Mouse (Mus musculus) lung, postnatal 0 days (tissue): Measurements from ENCODE around the gene Slc39a10. TPM values are rescaled to one million over a fixed set of nuclear protein-coding genes. Genes with fewer than 3 reads are reported as not detected.

Experiments
- ATAC-seq: fragments of 200-750 bp; cut with Nextera tagmentation; 2 replicates; pipeline ENCODE4 v1.8.0; 2017; ENCODE audit warnings: moderate library complexity
- DNase-seq: peaks from one replicate; pipeline ENCODE4 v3.0.0-alpha.2; 2016; ENCODE audit warnings: low spot score
- H3K27ac ChIP-seq: fragments of 300-500 bp; sonication (generic); 2 replicates; pipeline ENCODE4 v1.5.1; 2014; ENCODE audit warnings: antibody characterized with exemption, mild to moderate bottlenecking, low read length, mixed read lengths
- H3K27me3 ChIP-seq: fragments of 300-500 bp; sonication (generic); replicated peaks from 2 replicates; pipeline ENCODE4 v1.6.1; 2014; ENCODE audit warnings: low read length, mixed read lengths; ENCODE audit not compliant: insufficient read depth
- H3K36me3 ChIP-seq: fragments of 300-500 bp; sonication (generic); 2 replicates; pipeline ENCODE4 v1.6.1; 2014; ENCODE audit warnings: low read length, mixed read lengths; ENCODE audit not compliant: insufficient read depth
- H3K4me1 ChIP-seq: fragments of 300-500 bp; sonication (generic); 2 replicates; pipeline ENCODE4 v1.6.1; 2014; ENCODE audit warnings: antibody characterized with exemption, low read depth, low read length, mixed read lengths; ENCODE audit not compliant: insufficient read depth
- H3K4me2 ChIP-seq: fragments of 300-500 bp; sonication (generic); replicated peaks from 2 replicates; pipeline ENCODE4 v1.6.1; 2014; ENCODE audit warnings: low read depth, mild to moderate bottlenecking, low read length, moderate library complexity, mixed read lengths
- H3K4me3 ChIP-seq: fragments of 300-500 bp; sonication (generic); 2 replicates; pipeline ENCODE4 v1.5.1; 2014; ENCODE audit warnings: low read depth, low read length
- H3K9ac ChIP-seq: fragments of 300-500 bp; sonication (generic); replicated peaks from 2 replicates; pipeline ENCODE4 v1.6.1; 2014; ENCODE audit warnings: low read depth, mild to moderate bottlenecking
- H3K9me3 ChIP-seq: fragments of 300-500 bp; sonication (generic); 2 replicates; pipeline ENCODE4 v1.6.1; 2016; ENCODE audit warnings: low read length, mixed read lengths
- CTCF ChIP-seq: IDR thresholded peaks from 2 replicates; pipeline ENCODE4 v1.5.1; 2016; ENCODE audit warnings: antibody characterized with exemption, mild to moderate bottlenecking
- EP300 ChIP-seq: IDR thresholded peaks from 2 replicates; pipeline ENCODE4 v1.6.1; 2016; ENCODE audit warnings: antibody characterized with exemption, mild to moderate bottlenecking, control low read depth
- WGBS: fragments of 180-500 bp; shearing (Covaris S2); extraction: QIAGEN DNeasy Blood & Tissue Kit; methylation state at CpG from one replicate; pipeline ENCODE4 v1.1.7; 2014; 5-methylcytosine and 5-hydroxymethylcytosine counted together
- polyA plus RNA-seq: library from polyadenylated mRNA; unstranded; fragments of >200 nt; fragmentation: Nextera tagmentation; extraction: Ambion mirVana; gene quantifications from 2 replicates; pipeline ENCODE4 v1.2.1, GENCODE M21; 2015

The Slc39a10 gene
- polyA plus RNA-seq, 1 experiment from 2014 or later: 15.9 TPM

DNA sequence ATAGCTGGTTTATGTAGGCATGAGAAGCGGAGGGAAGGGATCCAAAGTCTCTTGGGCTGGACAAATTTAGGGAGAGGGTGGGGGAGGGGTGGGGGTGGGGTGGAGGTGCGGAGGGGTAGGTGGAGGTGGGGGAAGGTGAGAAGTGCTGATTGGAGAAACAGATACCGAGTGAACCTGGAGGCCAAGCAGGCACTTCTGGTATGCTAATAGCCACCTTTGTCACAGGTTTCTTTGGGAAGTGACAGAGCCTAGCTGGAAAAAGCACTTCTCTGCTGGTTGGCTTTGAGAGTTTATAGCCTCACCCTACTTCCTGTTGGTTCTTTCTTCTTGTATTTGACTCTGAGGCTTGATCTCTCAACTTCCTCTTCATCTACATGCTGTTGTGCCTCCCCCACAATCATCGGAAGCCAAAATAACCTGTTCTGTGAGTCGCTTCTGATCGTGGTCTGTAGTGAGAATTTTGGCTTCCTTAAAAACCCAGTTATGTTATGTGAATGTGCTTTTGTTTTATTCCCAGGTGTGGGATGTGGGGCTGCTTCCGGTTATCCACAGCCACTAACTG lies 1.7 kb upstream of the Slc39a10 start:
- WGBS: 21% methylated on average over 7 of the region's 7 CpGs
- Histone ChIP-seq H3K4me2 (peak overlapping the region; percentile 14; the same call in 1 of the 2 replicates), H3K27me3 (no peaks in the 10 kb centered on the region), H3K27ac (no peak overlapping the region), H3K4me3 (no peak overlapping the region), H3K36me3 (no peaks in the 10 kb centered on the region), H3K9ac (no peak overlapping the region), H3K9me3 (no peaks in the 10 kb centered on the region), H3K4me1 (peaks cover 4% of the 10 kb centered on the region; the same call in 1 of the 2 replicates)
- ATAC-seq (no peak; the same call in 1 of the 2 replicates), DNase-seq (peak; percentile 27)
- no peak for TF ChIP-seq EP300
- no peak for TF ChIP-seq CTCF

DNA sequence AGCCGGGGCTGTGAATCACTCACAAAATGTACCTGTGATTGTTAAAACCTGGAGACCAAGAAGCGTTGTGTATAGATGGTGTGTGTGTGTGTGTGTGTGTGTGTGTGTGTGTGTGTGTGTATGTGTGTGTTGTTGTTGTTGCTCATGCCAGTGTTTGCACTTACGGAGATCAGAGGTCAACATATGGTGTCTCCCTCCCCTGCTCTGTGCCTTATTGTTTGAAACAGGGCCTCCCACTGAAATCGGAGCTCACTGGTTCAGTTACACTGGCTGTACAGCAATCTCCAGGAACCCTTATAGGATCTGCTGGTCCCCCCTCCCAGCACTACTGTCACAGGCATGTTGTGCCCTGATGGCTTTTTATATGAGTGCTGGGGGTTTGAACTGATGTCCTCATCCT lies 3.9 kb downstream of the Slc39a10 start:
- Histone ChIP-seq H3K36me3 (no peaks in the 10 kb centered on the region), H3K4me1 (no peaks in the 10 kb centered on the region), H3K4me2 (no peak overlapping the region), H3K9me3 (no peaks in the 10 kb centered on the region), H3K4me3 (no peak overlapping the region), H3K9ac (no peak overlapping the region), H3K27me3 (no peaks in the 10 kb centered on the region), H3K27ac (no peak overlapping the region)
- no peak for TF ChIP-seq EP300
- no peak for TF ChIP-seq CTCF
- ATAC-seq (no peak), DNase-seq (no peak)
- WGBS: 26% methylated on average over 4 of the region's 4 CpGs

DNA sequence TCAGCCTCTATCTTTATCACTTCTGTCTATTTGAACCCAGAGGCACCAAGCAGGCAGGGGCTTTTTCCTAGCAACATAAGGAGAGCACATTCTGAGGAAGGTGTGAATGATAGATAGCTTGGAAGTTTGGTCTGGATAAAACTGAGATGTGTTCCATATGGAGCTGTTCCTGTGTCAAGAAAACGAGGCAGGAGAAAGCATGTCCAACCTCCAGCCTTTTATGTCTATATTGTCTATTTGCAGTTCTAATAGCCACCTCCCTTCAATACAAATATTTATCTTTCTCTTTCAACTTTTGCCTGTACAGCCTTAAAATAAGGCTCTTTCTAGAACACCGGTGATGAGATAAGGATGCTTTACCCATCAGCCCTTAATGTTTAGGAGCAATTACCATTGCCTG lies 4.3 kb downstream of the Slc39a10 start:
- Histone ChIP-seq H3K4me2 (no peak overlapping the region), H3K4me3 (no peak overlapping the region), H3K4me1 (no peaks in the 10 kb centered on the region), H3K9ac (no peak overlapping the region), H3K9me3 (no peaks in the 10 kb centered on the region), H3K27me3 (no peaks in the 10 kb centered on the region), H3K36me3 (no peaks in the 10 kb centered on the region), H3K27ac (no peak overlapping the region)
- WGBS: 5% methylated on average over 2 of the region's 2 CpGs
- TF ChIP-seq CTCF: no peak
- no peak for TF ChIP-seq EP300
- no peak for DNase-seq
- no peak for ATAC-seq

DNA sequence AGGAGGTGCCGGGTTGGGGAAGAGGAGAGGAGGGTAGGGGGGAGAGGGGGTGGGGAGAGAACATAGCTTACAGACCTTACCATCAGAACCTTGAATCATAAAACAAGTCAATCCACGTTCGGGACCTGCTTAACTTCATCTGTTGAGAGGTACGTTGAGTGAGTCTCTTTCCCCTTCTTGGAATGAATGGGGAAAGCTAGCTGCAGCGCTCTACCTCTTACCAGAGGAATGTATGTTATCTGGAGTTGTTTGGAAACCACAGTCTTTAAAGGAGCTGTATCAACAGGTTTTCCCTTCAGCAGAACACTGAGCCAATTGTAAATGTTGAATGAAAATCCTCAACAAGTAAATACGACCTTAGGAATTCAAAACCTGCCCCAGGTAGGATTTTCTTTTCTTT lies 4.7 kb downstream of the Slc39a10 start:
- Histone ChIP-seq H3K9me3 (no peaks in the 10 kb centered on the region), H3K4me2 (peak overlapping the region; percentile 14), H3K27ac (no peak overlapping the region), H3K4me1 (no peaks in the 10 kb centered on the region), H3K36me3 (no peaks in the 10 kb centered on the region), H3K27me3 (no peaks in the 10 kb centered on the region), H3K4me3 (no peak overlapping the region), H3K9ac (no peak overlapping the region)
- peak; percentile 88 for ATAC-seq
- whole genome bisulfite sequencing: 20% methylated on average over 6 of the region's 6 CpGs
- TF ChIP-seq EP300 (peak; percentile 52), CTCF (no peak)
- DNase-seq: peak; percentile 82

DNA sequence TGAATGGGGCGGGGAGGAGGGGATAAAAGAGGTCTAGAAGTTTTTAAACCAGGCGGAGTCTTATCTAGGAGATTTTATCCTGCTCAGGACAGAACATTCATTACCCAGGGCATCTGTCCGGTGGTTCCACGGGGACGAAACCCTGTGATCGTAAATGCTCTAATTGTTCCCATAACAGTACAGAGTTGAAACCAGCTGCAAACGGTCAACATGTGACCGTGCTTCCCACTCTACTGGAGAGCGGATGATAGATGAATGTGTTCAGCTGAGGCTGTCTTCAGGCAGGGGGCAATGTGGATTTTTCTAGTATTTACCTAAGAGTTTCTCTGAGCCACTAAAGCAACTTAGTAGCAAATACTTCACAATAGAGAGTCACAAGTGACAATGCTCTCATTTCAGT lies 6.6 kb downstream of the Slc39a10 start:
- TF ChIP-seq EP300: no peak
- no peak for TF ChIP-seq CTCF
- Histone ChIP-seq H3K9me3 (no peaks in the 10 kb centered on the region), H3K4me3 (no peak overlapping the region), H3K27me3 (no peaks in the 10 kb centered on the region), H3K4me1 (no peaks in the 10 kb centered on the region), H3K27ac (no peak overlapping the region), H3K9ac (no peak overlapping the region), H3K4me2 (no peak overlapping the region), H3K36me3 (no peaks in the 10 kb centered on the region)
- DNase-seq: no peak
- 17% methylated on average over 9 of the region's 9 CpGs for WGBS
- ATAC-seq: 0 out of 2 replicates have a peak, but pooled peaks have one; percentile 15

DNA sequence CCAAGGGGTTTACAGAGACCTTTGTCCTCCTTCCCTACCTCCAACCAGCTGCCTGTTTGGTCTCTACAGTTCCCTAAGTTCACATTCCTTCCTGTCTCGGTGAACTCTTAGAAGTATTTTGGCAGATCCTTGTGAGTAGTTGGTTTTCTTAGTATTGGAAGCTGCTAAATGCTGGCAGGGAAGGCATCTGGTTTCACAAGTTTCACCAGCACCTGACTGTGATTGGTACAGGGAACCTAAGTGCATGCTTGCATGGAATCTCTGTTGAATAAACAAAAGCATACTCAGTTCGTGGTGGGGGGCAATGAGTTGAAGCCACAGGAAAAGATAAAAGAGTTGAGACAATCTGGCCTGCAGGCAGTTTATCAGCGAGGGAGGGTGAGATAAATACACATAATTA lies 7.4 kb downstream of the Slc39a10 start:
- no peaks in the 10 kb centered on the region for H3K9me3 ChIP-seq
- 11% methylated on average over 3 of the region's 3 CpGs for WGBS
- H3K27me3 ChIP-seq: no peaks in the 10 kb centered on the region
- ATAC-seq: peak; percentile 55; the same call in 1 of the 2 replicates
- no peak overlapping the region for H3K4me3 ChIP-seq
- H3K36me3 ChIP-seq: no peaks in the 10 kb centered on the region
- H3K27ac ChIP-seq: no peak overlapping the region
- H3K9ac ChIP-seq: no peak overlapping the region
- no peak for TF ChIP-seq CTCF
- TF ChIP-seq EP300: no peak
- H3K4me2 ChIP-seq: no peak overlapping the region
- H3K4me1 ChIP-seq: no peaks in the 10 kb centered on the region
- DNase-seq: peak; percentile 28

DNA sequence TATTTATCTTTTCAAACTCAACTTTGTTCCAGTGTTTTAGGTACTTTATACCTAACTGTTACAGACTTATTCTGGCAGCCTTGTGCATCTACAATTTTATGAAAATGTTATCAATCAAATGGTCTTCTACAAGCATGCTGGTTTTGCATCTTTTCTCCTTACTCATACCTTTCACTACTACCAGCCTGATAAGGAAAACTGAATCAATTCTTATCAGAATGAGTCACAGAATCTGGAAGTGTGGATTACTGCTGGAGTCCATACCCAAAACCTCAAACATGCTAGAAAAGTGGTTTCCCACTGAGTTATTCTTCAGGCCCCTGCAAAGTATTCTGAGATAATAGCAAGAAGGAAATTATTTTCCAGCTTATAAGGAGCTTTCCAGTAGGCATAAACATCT lies 12.7 kb downstream of the Slc39a10 start:
- no peaks in the 10 kb centered on the region for H3K27me3 ChIP-seq
- H3K9ac ChIP-seq: no peak overlapping the region
- H3K4me3 ChIP-seq: no peak overlapping the region
- no peaks in the 10 kb centered on the region for H3K9me3 ChIP-seq
- TF ChIP-seq CTCF (no peak), EP300 (no peak)
- no peaks in the 10 kb centered on the region for H3K36me3 ChIP-seq
- DNase-seq (no peak), ATAC-seq (no peak)
- no peaks in the 10 kb centered on the region for H3K4me1 ChIP-seq
- no peak overlapping the region for H3K27ac ChIP-seq
- no peak overlapping the region for H3K4me2 ChIP-seq
